Mouse (Mus musculus) A20 (cell line): ENCODE results near the gene Tas2r103.

Experiments used
- DNase-seq: peaks from one replicate; pipeline ENCODE4 v3.0.0-alpha.2; 2011; ENCODE audit warnings: low read depth, low spot score

Gene Tas2r103

GRCm38 (mm10) chr6:133037001-133037400, at the start of gene Tas2r103:
Tas2r103 (minus strand) TSS chr6:133037101.
- no peak for DNase-seq

GRCm38 (mm10) chr6:133055716-133056115, 18.8 kb upstream of the Tas2r103 start, which contains the start of gene Tas2r140:
Tas2r140 (minus strand) TSS chr6:133055816.
- DNase-seq = no peak
